Mouse (Mus musculus) lung, postnatal 36 days (tissue): Measurements from ENCODE around the gene Gucy1b1.

ENCODE experiments used
- DNase-seq: peaks from one replicate; pipeline ENCODE4 v3.0.0; 2022; ENCODE audit warnings: mixed read lengths

Gucy1b1 gene

GRCm38 (mm10) chr3:82074201-82074851, at the start of gene Gucy1b1:
Gene Gucy1b1 (minus strand): TSS chr3:82074689.
- peak; percentile 82 for DNase-seq

- DNase-seq: peak; percentile 17
Observed at GRCm38 (mm10) chr3:82118916-82119315, 44.4 kb upstream of the Gucy1b1 start.

GRCm38 (mm10) chr3:82112439-82112838, 38.0 kb upstream of the Gucy1b1 start:
- peak; percentile 56 for DNase-seq

GRCm38 (mm10) chr3:82111986-82112385, 37.5 kb upstream of the Gucy1b1 start:
- DNase-seq: peak; percentile 10

GRCm38 (mm10) chr3:82108951-82109350, 34.5 kb upstream of the Gucy1b1 start:
- DNase-seq: peak; percentile 2

- DNase-seq: no peak
Observed at GRCm38 (mm10) chr3:82104229-82104628, 29.7 kb upstream of the Gucy1b1 start.

GRCm38 (mm10) chr3:82099127-82099526, 24.6 kb upstream of the Gucy1b1 start:
- DNase-seq: no peak

- DNase-seq: no peak
Observed at GRCm38 (mm10) chr3:82096801-82097200, 22.3 kb upstream of the Gucy1b1 start.

- peak; percentile 57 for DNase-seq
Observed at GRCm38 (mm10) chr3:82073741-82074181, 728 bp downstream of the Gucy1b1 start.

GRCm38 (mm10) chr3:82067830-82068229, 6.7 kb downstream of the Gucy1b1 start:
- DNase-seq: no peak

GRCm38 (mm10) chr3:82061402-82062180, 12.9 kb downstream of the Gucy1b1 start:
- no peak for DNase-seq

GRCm38 (mm10) chr3:82057201-82057600, 17.3 kb downstream of the Gucy1b1 start:
- peak; percentile 78 for DNase-seq

GRCm38 (mm10) chr3:82054283-82054974, 20.1 kb downstream of the Gucy1b1 start:
- DNase-seq: no peak

- DNase-seq: no peak
Observed at GRCm38 (mm10) chr3:82052029-82052428, 22.5 kb downstream of the Gucy1b1 start.

GRCm38 (mm10) chr3:82051468-82051867, 23.0 kb downstream of the Gucy1b1 start:
- no peak for DNase-seq

GRCm38 (mm10) chr3:82048681-82049080, 25.8 kb downstream of the Gucy1b1 start:
- DNase-seq: peak; percentile 62

GRCm38 (mm10) chr3:82048078-82048477, 26.4 kb downstream of the Gucy1b1 start:
- DNase-seq: no peak

- DNase-seq: peak; percentile 59
Observed at GRCm38 (mm10) chr3:82047100-82047753, 27.3 kb downstream of the Gucy1b1 start.

- DNase-seq: no peak
Observed at GRCm38 (mm10) chr3:82046087-82046486, 28.4 kb downstream of the Gucy1b1 start.

- peak; percentile 25 for DNase-seq
Observed at GRCm38 (mm10) chr3:82044902-82045301, 29.6 kb downstream of the Gucy1b1 start.

GRCm38 (mm10) chr3:82043676-82044075, 30.8 kb downstream of the Gucy1b1 start:
- DNase-seq: peak; percentile 47

GRCm38 (mm10) chr3:82036262-82037044, 38.0 kb downstream of the Gucy1b1 start:
- DNase-seq: no peak
